Mouse (Mus musculus): ENCODE results near the gene Gm37240.

DNA sequence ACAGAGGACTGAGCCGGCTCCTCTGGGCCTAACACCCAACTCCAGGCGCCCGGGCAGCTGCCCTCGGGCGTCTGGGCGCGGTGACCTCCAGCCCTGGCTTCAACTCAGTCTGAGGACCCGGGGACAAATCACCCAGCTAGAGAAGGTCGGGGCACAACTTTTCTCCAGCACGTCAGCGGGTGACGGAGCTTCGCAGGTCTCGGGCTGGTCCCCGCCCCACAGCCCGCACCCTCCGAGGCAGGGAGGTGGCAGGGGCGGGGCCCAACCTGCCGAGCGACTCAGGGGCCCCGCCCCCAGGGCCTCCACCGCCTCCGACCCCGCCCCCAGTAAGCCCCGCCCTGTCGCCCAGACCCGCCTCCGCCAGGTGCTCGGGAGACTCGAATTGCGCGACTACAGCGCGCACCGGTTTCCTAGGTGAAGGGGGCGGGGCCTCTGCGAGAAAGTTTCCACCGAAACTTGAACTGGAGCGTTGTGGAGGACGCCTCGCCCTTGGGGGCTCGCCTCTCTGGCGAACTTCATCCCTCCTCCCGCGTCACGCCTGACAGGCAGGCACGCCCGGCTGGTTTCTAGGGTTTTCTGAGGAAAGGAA is at the start of gene Gm37240, which contains the start of gene Glt28d2:
- TF ChIP-seq HCFC1 (IDR thresholded peaks at IDR 0.05; ENCODE audit: borderline replicate concordance, insufficient read depth, low read length): no peak
- TF ChIP-seq ZC3H11A (IDR thresholded peaks at IDR 0.05; ENCODE audit: borderline replicate concordance, low read depth, low read length): no peak

All from ES-E14 (cell line).